Mouse (Mus musculus) left cerebral cortex, postnatal 25 days (tissue): ENCODE measurements around the gene Errfi1. TPM values are rescaled to one million over a fixed set of nuclear protein-coding genes. Genes with fewer than 3 reads are reported as not detected.
A peak's percentile ranks its signal among the peaks of the same experiment; 100 is the strongest.
"Not testable (repeated sequence)": the region's sequence is repeated elsewhere in the genome, so short reads cannot be mapped to it uniquely, and the experiment has no call there.

ENCODE experiments used
- DNase-seq, 2 experiments: peaks; one replicate each; pipeline ENCODE4 v3.0.0; 2022; ENCODE audit warnings: low spot score in 2 of 2, mixed read lengths in 1 of 2
- intact Hi-C: fragments of 180-260 bp; cut with DNase I; formaldehyde crosslinking; loops from one replicate; pipeline ENCODE4 v1.15.1; 2025
- total RNA-seq, 2 experiments: library from RNA; stranded (reverse); gene quantifications; 2 replicates each; pipeline ENCODE4 v1.2.3; 2021

Gene Errfi1
- total RNA-seq, 2 experiments from 2014 or later, result 26.2 to 28.4 TPM

GRCm38 (mm10) chr4:150903091-150903742 lies 49.5 kb downstream of the Errfi1 start:
- intact Hi-C loops, result no loop called here

GRCm38 (mm10) chr4:150907099-150907498 lies 53.4 kb downstream of the Errfi1 start:
- intact Hi-C loops, result loop anchor here (5.0 kb wide), 1 partner anchor 60 kb away; no protein-coding TSS in a partner anchor
- DNase-seq, result no peak

More at GRCm38 (mm10) chr4:150903091-150903742, 49.5 kb downstream of the Errfi1 start:
- DNase-seq, result no peak

GRCm38 (mm10) chr4:150908512-150908911 lies 54.8 kb downstream of the Errfi1 start:
- not testable (repeated sequence) for DNase-seq
- intact Hi-C loops, result loop anchor here (5.0 kb wide), 1 partner anchor 59 kb away; no protein-coding TSS in a partner anchor

GRCm38 (mm10) chr4:150909451-150910156 lies 55.9 kb downstream of the Errfi1 start:
- peak; percentile 97 to 98 for DNase-seq
- intact Hi-C loops, result loop anchor here (5.0 kb wide), 1 partner anchor 58 kb away; no protein-coding TSS in a partner anchor

- DNase-seq, result peak in 1 of 2 experiments; percentile 31
- intact Hi-C loops, result no loop called here
These were observed 56.6 kb downstream of the Errfi1 start for GRCm38 (mm10) chr4:150910164-150910951.

GRCm38 (mm10) chr4:150913743-150914142 lies 60.0 kb downstream of the Errfi1 start:
- DNase-seq, result peak in 1 of 2 experiments; percentile 27
- intact Hi-C loops, result no loop called here

GRCm38 (mm10) chr4:150914290-150914733 lies 60.6 kb downstream of the Errfi1 start, which contains the start of the genes Park7 and Tnfrsf9:
Park7 (minus strand) TSS chr4:150914437.
Tnfrsf9 (plus strand) TSS chr4:150914562.
- DNase-seq, result peak; percentile 97 to 98
- intact Hi-C loops, result no loop called here

GRCm38 (mm10) chr4:150915181-150915906 lies 61.6 kb downstream of the Errfi1 start:
- peak; percentile 44 to 83 for DNase-seq
- intact Hi-C loops, result loop anchor here (5.0 kb wide), 1 partner anchor 47 kb away; no protein-coding TSS in a partner anchor

- DNase-seq, result no peak
- intact Hi-C loops, result loop anchor here (5.0 kb wide), 1 partner anchor 45 kb away; no protein-coding TSS in a partner anchor
These were observed 63.8 kb downstream of the Errfi1 start for GRCm38 (mm10) chr4:150917336-150918027.

Other genes starting within 250 kb of the Errfi1 start
- 10 to 100 TPM; 43.0 to 45.1 TPM for gene Slc45a1, start 201.7 kb upstream of the Errfi1 start, total RNA-seq
- 100 to 1,000 TPM; 176 to 201 TPM for gene Park7, start 60.5 kb downstream of the Errfi1 start, total RNA-seq
- gene Tnfrsf9, start 60.6 kb downstream of the Errfi1 start, total RNA-seq, result under 1 TPM; 0.76 TPM
- gene Uts2, start 143.2 kb downstream of the Errfi1 start, total RNA-seq, result not detected
- 10 to 100 TPM; 19.0 to 29.8 TPM for gene Per3, start 190.7 kb downstream of the Errfi1 start, total RNA-seq
- 10 to 100 TPM; 31.9 to 34.7 TPM for gene Vamp3, start 204.0 kb downstream of the Errfi1 start, total RNA-seq
- not detected for gene Gm13090, start 235.7 kb downstream of the Errfi1 start, total RNA-seq